Mouse (Mus musculus) adrenal gland, postnatal 14 days (tissue): ENCODE data around the gene Ercc4. TPM values are rescaled to one million over a fixed set of nuclear protein-coding genes. Genes with fewer than 3 reads are reported as not detected.
"Not testable (repeated sequence)": the region's sequence is repeated elsewhere in the genome, so short reads cannot be mapped to it uniquely, and the experiment has no call there.

Experiments
- DNase-seq: peaks from one replicate; pipeline ENCODE4 v3.0.0; 2021; ENCODE audit warnings: mixed read lengths
- long read RNA-seq, 2 experiments: library from polyadenylated mRNA; stranded (forward); transcript quantifications; one replicate each; pipeline ENCODE4 v2.0.0; 2021
- total RNA-seq: library from RNA; stranded (reverse); gene quantifications from 2 replicates; pipeline ENCODE4 v1.2.3, GENCODE M21; 2021

Ercc4 gene
- total RNA-seq: 14.1 and 17.9 TPM in 2 replicates
- long read RNA-seq, experiment 1, transcript Ercc4-201 (11 exons, 3,480 nt): major isoform, 12 of 19 reads
- long read RNA-seq, experiment 1, partial matches to known transcripts: 1 of 19 reads
- long read RNA-seq, experiment 1, other reads (novel, unspliced or antisense): 6 of 19 reads
- long read RNA-seq, experiment 2, transcript Ercc4-201 (11 exons, 3,480 nt): major isoform, 5 of 7 reads
- long read RNA-seq, experiment 2, partial matches to known transcripts: 0 of 7 reads
- long read RNA-seq, experiment 2, other reads (novel, unspliced or antisense): 2 of 7 reads

- peak; percentile 97 for DNase-seq
Measured at GRCm38 (mm10) chr16:13109156-13109989, at the start of gene Ercc4. Gene Ercc4 (plus strand): TSS chr16:13109684.

- DNase-seq: no peak
Measured at GRCm38 (mm10) chr16:13061113-13061512, 48.4 kb upstream of the Ercc4 start.

GRCm38 (mm10) chr16:13074176-13074575 is 35.3 kb upstream of the Ercc4 start:
- DNase-seq: no peak

- DNase-seq: no peak
Measured at GRCm38 (mm10) chr16:13080161-13080560, 29.3 kb upstream of the Ercc4 start.

- no peak for DNase-seq
Measured at GRCm38 (mm10) chr16:13083155-13083798, 26.2 kb upstream of the Ercc4 start.

GRCm38 (mm10) chr16:13108356-13108755 is 1.1 kb upstream of the Ercc4 start:
- DNase-seq: no peak

GRCm38 (mm10) chr16:13109990-13110595 is 609 bp downstream of the Ercc4 start:
- no peak for DNase-seq

GRCm38 (mm10) chr16:13114821-13115220 is 5.3 kb downstream of the Ercc4 start:
- DNase-seq: no peak

GRCm38 (mm10) chr16:13115466-13115865 is 6.0 kb downstream of the Ercc4 start:
- DNase-seq: not testable (repeated sequence)

GRCm38 (mm10) chr16:13117299-13117966 is 7.9 kb downstream of the Ercc4 start:
- peak; percentile 56 for DNase-seq

- DNase-seq: no peak
Measured at GRCm38 (mm10) chr16:13117967-13118430, 8.5 kb downstream of the Ercc4 start.

GRCm38 (mm10) chr16:13118754-13119294 is 9.3 kb downstream of the Ercc4 start:
- DNase-seq: no peak

GRCm38 (mm10) chr16:13119641-13120350 is 10.3 kb downstream of the Ercc4 start:
- DNase-seq: no peak

- DNase-seq: no peak
Measured at GRCm38 (mm10) chr16:13125357-13125756, 15.9 kb downstream of the Ercc4 start.

- no peak for DNase-seq
Measured at GRCm38 (mm10) chr16:13127566-13127965, 18.1 kb downstream of the Ercc4 start.

- DNase-seq: peak; percentile 61
Measured at GRCm38 (mm10) chr16:13130412-13130811, 20.9 kb downstream of the Ercc4 start.

- no peak for DNase-seq
Measured at GRCm38 (mm10) chr16:13141220-13141619, 31.7 kb downstream of the Ercc4 start.

- DNase-seq: no peak
Measured at GRCm38 (mm10) chr16:13143932-13144331, 34.4 kb downstream of the Ercc4 start.

GRCm38 (mm10) chr16:13144682-13145410 is 35.4 kb downstream of the Ercc4 start:
- peak; percentile 53 for DNase-seq

- no peak for DNase-seq
Measured at GRCm38 (mm10) chr16:13146231-13146630, 36.7 kb downstream of the Ercc4 start.
